ENCODE assay signal across 13 mouse cellular contexts in genomic region chr3:28485716-28486115, GRCm38 (mm10).
DNase-seq lines count a peak whose midpoint lies in the region; ATAC-seq lines count a peak whose summit lies in the region.
"Had no signal": no experiment of that assay in that cellular context is flagged by ENCODE, and none has a peak within 500 bp of the region (broad histone marks: within the 10 kb centered on the region; RNA-seq: fewer than 3 reads in every experiment).

No protein-coding gene starts in this region.

- no peaks in the 10 kb centered on the region for H3K27me3 ChIP-seq in heart, embryonic 14.5 days (ENCODE audit: control insufficient read depth, insufficient read depth, low read length)
- H3K27me3 ChIP-seq in hindbrain, embryonic 16.5 days (replicated peaks; ENCODE audit: control insufficient read depth, insufficient read depth, low read length): no peaks in the 10 kb centered on the region
- H3K27me3 ChIP-seq: embryonic facial prominence, embryonic 12.5 days; forebrain, embryonic 15.5 days had no signal

- H3K27ac ChIP-seq in heart, embryonic 14.5 days (replicated peaks in 1 of 2; ENCODE audit: control insufficient read depth in 1 of 2, insufficient read depth in 1 of 2, low read depth in 2 of 2, low read length in 2 of 2): peak overlapping the region; percentile 70 to 89
- no peak overlapping the region for H3K27ac ChIP-seq in hindbrain, embryonic 16.5 days (ENCODE audit: low read depth, low read length)
- H3K27ac ChIP-seq: embryonic facial prominence, embryonic 12.5 days; forebrain, embryonic 15.5 days had no signal

- WGBS in heart, embryonic 14.5 days: 22% methylated on average over 7 of the region's 7 CpGs
- 83% methylated on average over 7 of the region's 7 CpGs for WGBS in hindbrain, embryonic 16.5 days

- H3K9me3 ChIP-seq in heart, embryonic 14.5 days (ENCODE audit: control insufficient read depth, low read length): peaks cover 7% of the 10 kb centered on the region
- H3K9me3 ChIP-seq in hindbrain, embryonic 16.5 days (ENCODE audit: control insufficient read depth, low read length): peaks cover 5% of the 10 kb centered on the region
- H3K9me3 ChIP-seq: embryonic facial prominence, embryonic 12.5 days; forebrain, embryonic 15.5 days had no signal

- H3K4me2 ChIP-seq in heart, embryonic 14.5 days (ENCODE audit: low read length): peak overlapping the region; percentile 30
- H3K4me2 ChIP-seq in hindbrain, embryonic 16.5 days (ENCODE audit: low read length): no peak overlapping the region
- H3K4me2 ChIP-seq: embryonic facial prominence, embryonic 12.5 days; forebrain, embryonic 15.5 days had no signal

- peaks cover 10 to 14% of the 10 kb centered on the region in 2 experiments for H3K4me1 ChIP-seq in heart, embryonic 14.5 days (ENCODE audit: control insufficient read depth in 2 of 2, insufficient read depth in 2 of 2, low read length in 2 of 2)
- peaks cover 4% of the 10 kb centered on the region for H3K4me1 ChIP-seq in hindbrain, embryonic 16.5 days (ENCODE audit: control insufficient read depth, insufficient read depth, low read depth, low read length)
- H3K4me1 ChIP-seq: embryonic facial prominence, embryonic 12.5 days had no signal

- no peak overlapping the region for H3K4me3 ChIP-seq in heart, embryonic 14.5 days (ENCODE audit: control insufficient read depth in 1 of 2, insufficient read depth in 1 of 2, low read depth in 1 of 2, low read length in 2 of 2)
- no peak overlapping the region for H3K4me3 ChIP-seq in hindbrain, embryonic 16.5 days (ENCODE audit: low read length)
- H3K4me3 ChIP-seq: embryonic facial prominence, embryonic 12.5 days; forebrain, embryonic 15.5 days had no signal

- no peaks in the 10 kb centered on the region for H3K36me3 ChIP-seq in heart, embryonic 14.5 days (ENCODE audit: control insufficient read depth, insufficient read depth, low read length)
- no peaks in the 10 kb centered on the region for H3K36me3 ChIP-seq in hindbrain, embryonic 16.5 days (ENCODE audit: control insufficient read depth, insufficient read depth, low read length)
- H3K36me3 ChIP-seq: embryonic facial prominence, embryonic 12.5 days; forebrain, embryonic 15.5 days had no signal

- ATAC-seq in heart, embryonic 14.5 days (ENCODE audit: insufficient number of reproducible peaks, insufficient read depth, low FRiP score, low read depth): no peak
- no peak for ATAC-seq in hindbrain, embryonic 16.5 days
- ATAC-seq: activated CD4-positive, CD25-positive, alpha-beta regulatory T cell, adult 4 months; forebrain, embryonic 15.5 days; liver, postnatal 0 days had no signal

- peak; percentile 44 for DNase-seq in cerebellum, adult 11-12 months
- no peak for DNase-seq in cerebellum, postnatal 4 days (ENCODE audit: low spot score in 2 of 2)
- DNase-seq in 3T3-L1 (ENCODE audit: low read depth, low spot score): peak; percentile 87
- DNase-seq in fibroblast of lung, adult 2 months (ENCODE audit: low read depth): peak; percentile 74
- no peak for DNase-seq in frontal cortex, postnatal 36 days (ENCODE audit: low spot score in 2 of 2)
- no peak for DNase-seq in yolk sac, embryonic 10.5 days (ENCODE audit: low spot score)
- DNase-seq: kidney, adult 11 months; liver, postnatal 0 days had no signal

- no peak overlapping the region for H3K9ac ChIP-seq in heart, embryonic 14.5 days (ENCODE audit: low read length)
- H3K9ac ChIP-seq in hindbrain, embryonic 16.5 days (ENCODE audit: low read depth, low read length): no peak overlapping the region
- H3K9ac ChIP-seq: embryonic facial prominence, embryonic 12.5 days; forebrain, embryonic 15.5 days; liver, postnatal 0 days had no signal

Comparison
In these comparisons a context has a peak if more than half of its experiments do, and no peak if none do; other contexts are left out.
1. DNase-seq: peak in cerebellum, adult 11-12 months (single experiment), 3T3-L1 (single experiment) and fibroblast of lung, adult 2 months (single experiment); none in cerebellum, postnatal 4 days (0 of 2), frontal cortex, postnatal 36 days (0 of 2) and yolk sac, embryonic 10.5 days (single experiment).